Mouse (Mus musculus) hindbrain, embryonic 14.5 days (tissue): Measurements from ENCODE around the gene Olfr648. TPM values are rescaled to one million over a fixed set of nuclear protein-coding genes. Genes with fewer than 3 reads are reported as not detected.

ENCODE experiments used
- ATAC-seq: fragments of 200-750 bp; cut with Nextera tagmentation; 2 replicates; pipeline ENCODE4 v1.8.0; 2017; ENCODE audit warnings: moderate number of reproducible peaks, mild to moderate bottlenecking, moderate TSS enrichment, moderate library complexity; ENCODE audit not compliant: low FRiP score
- DNase-seq: peaks from one replicate; pipeline ENCODE4 v3.0.0-alpha.2; 2015; ENCODE audit warnings: low spot score
- H3K27ac ChIP-seq: fragments of 300-500 bp; sonication (generic); 2 replicates; pipeline ENCODE4 v1.5.1; 2014; ENCODE audit warnings: mild to moderate bottlenecking, moderate library complexity
- H3K27me3 ChIP-seq: fragments of 300-500 bp; sonication (generic); 2 replicates; pipeline ENCODE4 v1.6.1; 2014; ENCODE audit warnings: mild to moderate bottlenecking, low read length, mixed read lengths; ENCODE audit not compliant: control insufficient read depth, insufficient read depth
- H3K36me3 ChIP-seq: fragments of 300-500 bp; sonication (generic); replicated peaks from 2 replicates; pipeline ENCODE4 v1.6.1; 2014; ENCODE audit not compliant: control insufficient read depth, insufficient read depth
- H3K4me1 ChIP-seq: fragments of 300-500 bp; sonication (generic); replicated peaks from 2 replicates; pipeline ENCODE4 v1.6.1; 2014; ENCODE audit warnings: antibody characterized with exemption, low read length, mixed read lengths; ENCODE audit not compliant: control insufficient read depth, insufficient read depth
- H3K4me2 ChIP-seq: fragments of 300-500 bp; sonication (generic); replicated peaks from 2 replicates; pipeline ENCODE4 v1.6.1; 2014; ENCODE audit warnings: mild to moderate bottlenecking, moderate library complexity
- H3K4me3 ChIP-seq: fragments of 300-500 bp; sonication (generic); replicated peaks from 2 replicates; pipeline ENCODE4 v1.5.1; 2014; ENCODE audit warnings: mild to moderate bottlenecking, low read length
- H3K9ac ChIP-seq: fragments of 300-500 bp; sonication (generic); 2 replicates; pipeline ENCODE4 v1.6.1; 2014
- H3K9me3 ChIP-seq: fragments of 300-500 bp; sonication (generic); 2 replicates; pipeline ENCODE4 v1.6.1; 2016; ENCODE audit warnings: low read length; ENCODE audit not compliant: control insufficient read depth
- WGBS: fragments of 180-500 bp; shearing (Covaris S2); extraction: QIAGEN DNeasy Blood & Tissue Kit; methylation state at CpG from one replicate; pipeline ENCODE4 v1.1.7; 2014; 5-methylcytosine and 5-hydroxymethylcytosine counted together
- polyA plus RNA-seq: library from polyadenylated mRNA; unstranded; fragments of >200 nt; fragmentation: Nextera tagmentation; extraction: Ambion mirVana; gene quantifications from 2 replicates; pipeline ENCODE4 v1.2.1, GENCODE M21; 2014

Gene Olfr648
- polyA plus RNA-seq, result 0.63 and 0.66 TPM in 2 replicates

DNA sequence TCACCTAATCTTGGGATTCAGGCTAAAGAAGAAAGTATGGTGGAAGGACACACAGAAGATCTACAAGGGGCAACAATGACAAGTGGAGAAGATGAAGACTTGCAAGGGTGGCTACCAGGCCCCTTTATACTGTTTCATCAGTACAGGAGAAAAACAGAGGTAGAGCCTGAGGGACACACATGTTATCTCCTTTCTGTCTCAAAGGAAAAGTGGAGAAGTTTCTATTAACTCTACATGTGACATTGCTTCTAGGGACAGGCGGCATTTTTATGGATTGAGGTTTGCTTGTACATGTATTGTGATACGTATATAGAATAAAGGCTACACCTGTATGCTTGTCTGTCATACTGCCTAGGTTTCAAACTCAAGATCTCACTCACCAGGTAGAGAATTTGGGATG lies at the start of gene Olfr648:
TSS of gene Olfr648 (minus strand) at position 101 of the 400 bp plus-strand sequence.
- Histone ChIP-seq H3K4me2 (no peak within 1 kb of the TSS), H3K9ac (no peak within 1 kb of the TSS), H3K27me3 (no peaks in the 10 kb centered on the region), H3K27ac (no peak within 1 kb of the TSS), H3K9me3 (no peaks in the 10 kb centered on the region), H3K4me1 (no peaks in the 10 kb centered on the region), H3K4me3 (no peak within 1 kb of the TSS), H3K36me3 (no peaks in the 10 kb centered on the region)
- DNase-seq, result no peak
- ATAC-seq, result no peak
- WGBS, result 97% methylated on average over 2 of the region's 2 CpGs

DNA sequence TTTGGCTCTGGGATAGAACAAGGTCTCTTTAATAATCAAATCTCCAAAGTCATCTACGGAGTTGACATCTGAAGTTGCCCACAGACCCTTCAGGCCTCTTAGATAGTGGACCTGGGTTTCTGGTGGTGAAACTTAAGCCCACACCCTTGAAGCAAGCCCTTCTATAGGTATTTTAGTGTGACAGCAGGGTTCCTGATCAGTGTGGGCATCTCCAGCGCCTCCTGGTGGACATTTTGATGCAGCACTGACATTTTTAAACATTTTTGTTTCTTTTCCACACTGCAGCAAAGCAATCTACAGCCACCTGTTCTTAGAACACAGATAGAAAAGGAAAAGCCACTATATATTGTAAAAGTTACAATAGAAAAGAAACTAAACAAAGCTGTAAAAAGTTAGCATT lies 48.0 kb upstream of the Olfr648 start:
- Histone ChIP-seq H3K4me3 (no peak overlapping the region), H3K27ac (no peak overlapping the region), H3K4me1 (no peaks in the 10 kb centered on the region), H3K9ac (no peak overlapping the region), H3K9me3 (no peaks in the 10 kb centered on the region), H3K27me3 (no peaks in the 10 kb centered on the region), H3K36me3 (no peaks in the 10 kb centered on the region), H3K4me2 (no peak overlapping the region)
- WGBS, result 44% methylated on average over 2 of the region's 2 CpGs
- no peak for ATAC-seq
- DNase-seq, result no peak

DNA sequence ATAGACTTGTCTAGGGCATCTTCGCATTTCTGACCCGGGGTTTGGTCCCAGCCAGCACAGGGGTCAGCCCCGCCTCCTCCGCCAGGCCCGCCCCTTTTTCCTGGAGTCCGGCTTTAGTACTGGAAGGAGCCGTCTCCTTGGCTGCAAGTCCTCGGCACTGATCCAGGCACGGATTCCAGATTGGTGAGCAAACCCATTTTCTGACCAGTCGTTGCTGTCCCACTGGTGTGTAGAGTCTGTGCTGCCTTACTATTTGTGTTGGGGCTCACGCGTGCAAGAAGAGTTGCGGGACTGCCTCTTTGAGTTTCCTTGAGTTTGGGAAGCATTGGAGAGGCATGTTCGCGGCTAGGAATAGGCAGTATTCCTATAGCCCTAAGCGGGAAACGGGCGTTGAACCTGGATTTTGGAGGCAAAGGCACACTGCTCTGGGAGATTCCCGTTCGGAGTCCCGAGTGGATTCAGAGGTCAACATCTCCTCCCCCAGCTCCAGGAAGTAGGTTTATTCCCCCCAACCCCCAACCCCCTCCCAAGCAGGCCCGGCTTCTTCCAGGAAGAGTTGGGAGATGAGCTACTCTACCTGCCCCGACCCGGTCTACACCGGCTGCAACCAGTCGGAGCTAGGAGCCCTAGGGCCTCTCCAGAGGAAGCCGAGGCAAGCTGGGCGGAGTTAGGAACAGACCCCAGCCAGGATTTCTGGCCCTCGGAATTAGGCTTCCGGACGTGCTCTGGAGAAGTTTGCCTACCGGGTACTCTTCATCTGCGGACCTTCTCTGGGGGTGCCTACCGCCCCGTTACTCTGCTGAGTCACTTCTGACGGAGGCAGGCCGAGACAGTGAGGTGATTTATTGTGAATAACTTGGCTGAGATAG lies 35.7 kb upstream of the Olfr648 start, which contains the start of gene Trim6:
TSS of gene Trim6 (plus strand) at position 93 of the 869 bp plus-strand sequence.
- WGBS, result 3% methylated on average over 37 of the region's 37 CpGs

DNA sequence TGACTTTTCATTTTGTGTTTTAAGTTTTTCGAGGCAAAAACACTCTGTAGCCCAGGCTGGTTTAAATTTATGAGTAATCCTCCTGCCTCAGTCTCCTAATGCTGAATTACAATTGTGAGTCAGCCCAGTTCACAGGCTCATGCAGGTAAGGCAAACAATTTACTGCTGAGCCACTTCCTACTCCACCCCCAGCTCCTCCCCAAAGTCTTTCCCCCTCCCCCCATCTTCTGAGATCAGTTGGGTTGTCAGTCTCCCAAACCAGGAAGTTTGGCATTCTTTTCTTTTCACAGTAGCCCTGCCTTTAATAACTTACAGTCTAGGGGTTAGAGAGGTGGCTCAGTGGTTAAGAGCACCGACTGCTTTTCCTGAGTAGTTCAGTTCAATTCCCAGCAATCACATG lies 34.7 kb upstream of the Olfr648 start:
- no peaks in the 10 kb centered on the region for H3K9me3 ChIP-seq
- peaks cover 9% of the 10 kb centered on the region for H3K4me1 ChIP-seq
- H3K9ac ChIP-seq, result no peak overlapping the region
- DNase-seq (no peak), ATAC-seq (no peak)
- H3K36me3 ChIP-seq, result no peaks in the 10 kb centered on the region
- no peaks in the 10 kb centered on the region for H3K27me3 ChIP-seq
- H3K27ac ChIP-seq, result no peak overlapping the region
- H3K4me3 ChIP-seq, result no peak overlapping the region
- 76% methylated on average over 2 of the region's 2 CpGs for WGBS
- H3K4me2 ChIP-seq, result no peak overlapping the region

More for the DNA sequence above, 35.7 kb upstream of the Olfr648 start, which contains the start of gene Trim6:
- Histone ChIP-seq H3K4me3 (peak within 1 kb of the TSS; percentile 29), H3K4me1 (peaks cover 9% of the 10 kb centered on the region), H3K4me2 (peak within 1 kb of the TSS; percentile 48), H3K27ac (no peak within 1 kb of the TSS), H3K9me3 (no peaks in the 10 kb centered on the region), H3K27me3 (no peaks in the 10 kb centered on the region), H3K36me3 (no peaks in the 10 kb centered on the region), H3K9ac (peak within 1 kb of the TSS; percentile 20; the same call in 1 of the 2 replicates)
- ATAC-seq, result peak; percentile 48; the same call in 1 of the 2 replicates
- peak; percentile 26 for DNase-seq

DNA sequence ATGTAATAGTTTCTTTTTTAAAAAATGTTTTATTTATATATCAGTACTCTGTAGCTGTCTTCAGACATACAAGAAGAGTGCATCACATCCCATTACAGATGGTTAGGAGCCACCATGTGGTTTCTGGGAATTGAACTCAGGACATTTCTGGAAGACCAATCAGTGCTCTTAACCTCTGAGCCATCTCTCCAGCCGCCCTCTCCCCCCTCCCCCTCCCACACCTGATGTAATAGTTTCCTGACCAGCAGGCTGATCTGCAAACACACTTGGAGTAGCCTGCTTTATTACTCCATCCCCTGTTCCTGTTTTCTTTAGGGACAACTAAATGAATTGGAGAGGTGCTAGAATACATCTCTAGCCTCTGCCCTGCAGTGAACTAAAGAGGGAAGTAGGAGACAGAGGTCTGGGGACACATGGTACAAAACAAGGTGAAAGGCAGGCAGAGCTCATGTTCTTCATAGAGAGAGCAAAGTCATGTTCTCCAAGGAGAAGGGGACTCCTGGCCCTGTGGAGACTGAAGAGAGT lies 32.9 kb upstream of the Olfr648 start:
- H3K4me3 ChIP-seq, result no peak overlapping the region
- WGBS, result 79% methylated on average over 1 of the region's 1 CpGs

DNA sequence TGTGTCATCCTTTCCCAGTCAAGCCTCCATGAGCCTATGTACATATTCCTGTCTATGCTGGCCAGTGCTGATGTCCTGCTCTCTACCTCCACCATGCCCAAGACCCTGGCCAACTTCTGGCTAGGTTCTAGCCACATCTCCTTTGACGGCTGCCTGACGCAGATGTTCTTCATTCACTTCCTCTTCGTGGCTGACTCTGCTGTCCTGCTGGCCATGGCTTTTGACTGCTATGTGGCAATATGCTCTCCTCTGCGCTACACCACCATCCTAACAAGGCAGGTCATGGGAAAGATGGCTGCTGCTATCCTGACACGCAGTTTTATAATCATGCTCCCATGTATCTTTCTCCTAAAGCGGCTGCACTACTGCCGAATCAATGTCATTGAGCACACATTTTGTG lies 23.0 kb upstream of the Olfr648 start:
- Histone ChIP-seq H3K27me3 (no peaks in the 10 kb centered on the region), H3K4me1 (no peaks in the 10 kb centered on the region), H3K36me3 (no peaks in the 10 kb centered on the region), H3K4me2 (no peak overlapping the region), H3K9me3 (no peaks in the 10 kb centered on the region), H3K27ac (no peak overlapping the region), H3K4me3 (no peak overlapping the region), H3K9ac (no peak overlapping the region)
- DNase-seq, result no peak
- WGBS, result 95% methylated on average over 7 of the region's 7 CpGs
- ATAC-seq, result no peak

More for the DNA sequence above, 32.9 kb upstream of the Olfr648 start:
- no peaks in the 10 kb centered on the region for H3K9me3 ChIP-seq
- H3K4me2 ChIP-seq, result no peak overlapping the region
- no peak overlapping the region for H3K27ac ChIP-seq
- peaks cover 9% of the 10 kb centered on the region for H3K4me1 ChIP-seq
- no peak overlapping the region for H3K9ac ChIP-seq
- DNase-seq (no peak), ATAC-seq (no peak)
- H3K36me3 ChIP-seq, result no peaks in the 10 kb centered on the region
- H3K27me3 ChIP-seq, result no peaks in the 10 kb centered on the region

DNA sequence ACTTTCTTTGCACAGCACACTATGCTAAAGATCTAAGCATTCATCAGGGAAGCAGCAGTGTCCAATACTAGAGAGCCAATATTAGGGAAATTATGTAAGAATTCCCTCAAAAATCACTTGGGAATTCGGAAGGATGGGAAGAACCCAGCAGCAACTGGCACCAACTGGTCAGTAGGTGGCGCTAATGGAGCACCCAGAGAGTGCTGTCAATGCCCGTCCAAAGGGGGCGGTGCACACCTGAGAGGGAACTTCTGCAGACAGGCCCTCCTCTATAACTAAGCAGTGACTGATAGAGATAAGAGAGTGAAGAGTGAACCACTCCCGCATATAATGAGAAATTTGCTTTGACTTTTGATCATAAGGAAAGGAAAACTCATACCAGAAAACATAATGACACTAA lies 16.6 kb upstream of the Olfr648 start:
- Histone ChIP-seq H3K36me3 (no peaks in the 10 kb centered on the region), H3K27ac (no peak overlapping the region)
- WGBS, result 8% methylated on average over 5 of the region's 5 CpGs

DNA sequence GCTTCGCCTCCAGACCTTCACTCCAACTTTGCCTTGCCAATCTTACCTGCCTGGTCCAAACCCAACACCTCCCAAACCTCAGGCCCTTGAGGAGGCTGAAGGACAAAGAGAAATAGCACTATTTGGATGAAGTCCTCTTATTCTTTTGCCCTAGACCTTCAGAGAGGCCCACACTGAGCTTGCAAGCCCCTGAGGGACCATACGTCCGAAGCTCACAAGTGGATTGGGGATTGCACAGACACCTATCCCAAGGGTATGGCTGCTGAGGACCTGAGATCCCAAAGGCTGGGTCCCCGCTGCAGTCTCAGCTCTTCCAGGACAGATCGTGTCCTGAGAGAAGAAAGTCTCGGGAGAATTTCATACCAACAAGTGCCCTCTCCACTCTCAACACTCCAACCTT lies 12.7 kb upstream of the Olfr648 start, which contains the start of gene Olfr649:
TSS of gene Olfr649 (minus strand) at position 101 of the 400 bp plus-strand sequence.
- WGBS, result 93% methylated on average over 6 of the region's 6 CpGs
- DNase-seq, result no peak
- H3K9ac ChIP-seq, result no peak within 1 kb of the TSS

More for the DNA sequence above, 16.6 kb upstream of the Olfr648 start:
- Histone ChIP-seq H3K4me2 (no peak overlapping the region), H3K9ac (no peak overlapping the region), H3K4me3 (no peak overlapping the region), H3K9me3 (no peaks in the 10 kb centered on the region), H3K4me1 (no peaks in the 10 kb centered on the region), H3K27me3 (no peaks in the 10 kb centered on the region)
- peak; percentile 69; the same call in 1 of the 2 replicates for ATAC-seq
- DNase-seq, result peak; percentile 46

DNA sequence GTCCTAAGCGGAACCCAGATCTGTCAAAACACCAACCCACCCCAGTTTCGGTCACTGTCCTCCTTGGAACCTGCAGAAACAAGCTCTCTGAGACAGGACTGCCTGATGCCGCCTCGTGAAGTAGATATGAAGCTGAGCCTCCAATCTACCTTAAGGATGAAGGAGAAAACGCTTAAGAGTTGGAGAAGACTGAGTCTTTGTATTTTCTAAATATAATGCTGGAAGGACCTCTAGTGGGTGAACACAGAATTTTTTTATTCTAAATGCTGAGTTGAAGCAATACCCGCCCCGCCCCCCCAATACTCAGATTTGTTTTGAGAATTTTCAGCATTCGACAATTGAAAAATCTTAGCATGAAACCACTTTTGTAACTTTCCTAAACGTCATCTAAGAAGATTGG lies 8.1 kb upstream of the Olfr648 start:
- no peak overlapping the region for H3K27ac ChIP-seq
- DNase-seq (no peak), ATAC-seq (no peak)
- no peak overlapping the region for H3K9ac ChIP-seq
- H3K4me1 ChIP-seq, result no peaks in the 10 kb centered on the region
- 62% methylated on average over 9 of the region's 9 CpGs for WGBS
- H3K27me3 ChIP-seq, result no peaks in the 10 kb centered on the region
- no peaks in the 10 kb centered on the region for H3K36me3 ChIP-seq
- no peaks in the 10 kb centered on the region for H3K9me3 ChIP-seq
- no peak overlapping the region for H3K4me2 ChIP-seq
- H3K4me3 ChIP-seq, result no peak overlapping the region

More for the DNA sequence above, 12.7 kb upstream of the Olfr648 start, which contains the start of gene Olfr649:
- ATAC-seq, result no peak
- H3K4me1 ChIP-seq, result no peaks in the 10 kb centered on the region
- H3K36me3 ChIP-seq, result no peaks in the 10 kb centered on the region
- no peak within 1 kb of the TSS for H3K4me2 ChIP-seq
- no peak within 1 kb of the TSS for H3K4me3 ChIP-seq
- no peak within 1 kb of the TSS for H3K27ac ChIP-seq
- H3K9me3 ChIP-seq, result no peaks in the 10 kb centered on the region
- H3K27me3 ChIP-seq, result no peaks in the 10 kb centered on the region
